10 mouse cellular contexts compared by ENCODE assay signal in genomic region chr16:29560869-29561268, GRCm38 (mm10). TPM values are rescaled to one million over a fixed set of nuclear protein-coding genes. Genes with fewer than 3 reads are reported as not detected.
DNase-seq lines count a peak whose midpoint lies in the region; ATAC-seq and TF ChIP-seq lines count a peak whose summit lies in the region.
"Had no signal": no experiment of that assay in that cellular context is flagged by ENCODE, and none has a peak within 500 bp of the region (broad histone marks: within the 10 kb centered on the region; RNA-seq: fewer than 3 reads in every experiment).

No protein-coding gene starts in this region.

- H3K36me3 ChIP-seq in thymus, adult 2 months (ENCODE audit: control insufficient read depth, insufficient read depth, low read length), result no peaks in the 10 kb centered on the region
- no peaks in the 10 kb centered on the region for H3K36me3 ChIP-seq in liver, embryonic 16.5 days (ENCODE audit: control insufficient read depth, insufficient read depth)
- H3K36me3 ChIP-seq: neural tube, embryonic 12.5 days had no signal

- DNase-seq in thymus, adult 2 months, result peak; percentile 19
- DNase-seq in thymus, postnatal 36 days, result no peak
- peak; percentile 77 to 87 for DNase-seq in cerebellum, postnatal 10 days
- DNase-seq in heart, adult 8-10 months (ENCODE audit: low spot score), result peak; percentile 36
- DNase-seq in kidney, adult 9 months, result peak; percentile 62
- DNase-seq in retina, adult 2 months (ENCODE audit: low read depth, low spot score), result peak; percentile 30
- no peak for DNase-seq in urinary bladder, adult 18-20 months (ENCODE audit: low spot score in 2 of 2)

- H3K9ac ChIP-seq in liver, embryonic 16.5 days (ENCODE audit: low read depth, low read length), result no peak overlapping the region
- H3K9ac ChIP-seq: neural tube, embryonic 12.5 days had no signal

- 5% methylated on average over 7 of the region's 7 CpGs for WGBS in thymus, adult 2 months
- 3% methylated on average over 7 of the region's 7 CpGs for WGBS in liver, embryonic 16.5 days (ENCODE audit: insufficient replicate concordance)

- H3K4me3 ChIP-seq in thymus, adult 2 months (ENCODE audit: control insufficient read depth, insufficient read depth, low read length), result no peak overlapping the region
- no peak overlapping the region for H3K4me3 ChIP-seq in liver, embryonic 16.5 days (ENCODE audit: low read depth, low read length)
- H3K4me3 ChIP-seq: erythroblast, embryonic 14.5 days; neural tube, embryonic 12.5 days had no signal

- H3K4me1 ChIP-seq in thymus, adult 2 months (replicated peaks; ENCODE audit: control insufficient read depth, insufficient read depth, low read length), result no peaks in the 10 kb centered on the region
- H3K4me1 ChIP-seq in liver, embryonic 16.5 days (ENCODE audit: control insufficient read depth, low read depth, low read length), result no peaks in the 10 kb centered on the region
- H3K4me1 ChIP-seq: neural tube, embryonic 12.5 days had no signal

- ATAC-seq in liver, embryonic 16.5 days (ENCODE audit: low read depth), result no peak

- TF ChIP-seq CTCF in thymus, adult 2 months (IDR thresholded peaks at IDR 0.05; ENCODE audit: borderline replicate concordance, control insufficient read depth, extremely low read depth, insufficient read depth, low read length, poor library complexity), result no peak

- H3K9me3 ChIP-seq in liver, embryonic 16.5 days (replicated peaks; ENCODE audit: control insufficient read depth, low read length), result no peaks in the 10 kb centered on the region
- H3K9me3 ChIP-seq: neural tube, embryonic 12.5 days had no signal

- H3K27ac ChIP-seq in thymus, adult 2 months (ENCODE audit: control insufficient read depth, insufficient read depth, low read length), result no peak overlapping the region
- no peak overlapping the region for H3K27ac ChIP-seq in liver, embryonic 16.5 days (ENCODE audit: low read length)
- H3K27ac ChIP-seq: neural tube, embryonic 12.5 days had no signal

- no peaks in the 10 kb centered on the region for H3K27me3 ChIP-seq in thymus, adult 2 months (ENCODE audit: control insufficient read depth, insufficient read depth, low read length)
- H3K27me3 ChIP-seq in liver, embryonic 16.5 days (ENCODE audit: control insufficient read depth, insufficient read depth, low read depth, low read length), result no peaks in the 10 kb centered on the region
- H3K27me3 ChIP-seq: neural tube, embryonic 12.5 days had no signal

- H3K4me2 ChIP-seq in liver, embryonic 16.5 days (ENCODE audit: low read depth, low read length), result peak overlapping the region; percentile 39; the same call in 1 of the 2 replicates

- TF ChIP-seq POLR2A in thymus, adult 2 months (IDR thresholded peaks at IDR 0.05; ENCODE audit: control insufficient read depth, extremely low read depth, insufficient read depth, low read length, poor library complexity), result no peak

RNA-seq across cellular contexts. Expression of gene Atp13a4, which starts 16.2 kb away (rescaled TPM):
- polyA plus RNA-seq in thymus, adult 2 months (2012; rRNA removed), result 0.15 and 0.18 TPM in 2 replicates
- under 1 TPM in 1 of 4 experiments, not detected in 3; 0.82 TPM for total RNA-seq in heart, adult 8-10 months (2022)
- polyA plus RNA-seq in liver, embryonic 16.5 days (2015; fragmentation: Nextera tagmentation; extraction: Ambion mirVana), result not detected in 2 replicates
- polyA plus RNA-seq: erythroblast, embryonic 14.5 days had no signal

RNA-seq across cellular contexts. Expression of gene Opa1, which starts 18.3 kb away (rescaled TPM):
- 11.9 and 13.3 TPM in 2 replicates for polyA plus RNA-seq in thymus, adult 2 months (2012; rRNA removed)
- 100 to 1,000 TPM; 148 to 189 (median 170) TPM for total RNA-seq in heart, adult 8-10 months (2022)
- 16.2 and 18.0 TPM in 2 replicates for polyA plus RNA-seq in liver, embryonic 16.5 days (2015; fragmentation: Nextera tagmentation; extraction: Ambion mirVana)

Comparison
In these comparisons a context has a peak if more than half of its experiments do, and no peak if none do; other contexts are left out.
1. DNase-seq: peak in thymus, adult 2 months (single experiment), cerebellum, postnatal 10 days (2 of 2), heart, adult 8-10 months (single experiment), kidney, adult 9 months (single experiment) and retina, adult 2 months (single experiment); none in thymus, postnatal 36 days (0 of 2) and urinary bladder, adult 18-20 months (0 of 2).